Mouse (Mus musculus) MEL (cell line): ENCODE measurements at regions not wholly inside any gene's neighbourhood (a gene's known extent, or its start where the extent isn't known, plus 50 kb on each side); places are given as distances from the start of the nearest gene placed in this dataset.

Experiments
- DNase-seq: peaks from one replicate; pipeline ENCODE4 v3.0.0; 2011; ENCODE audit warnings: low read depth, low spot score
- H3K27ac ChIP-seq: 2 replicates; pipeline ENCODE4 v1.5.1; 2012; ENCODE audit warnings: low read depth, mild to moderate bottlenecking, control low read depth, low read length, moderate library complexity; ENCODE audit not compliant: control insufficient read depth
- H3K27me3 ChIP-seq, 2 experiments: fragments of 150-350 bp in 1 of 2; sonication (generic) in 1 of 2; 2 replicates each; pipeline ENCODE4 v1.6.1; 2012; ENCODE audit warnings: low read length in 2 of 2, mild to moderate bottlenecking in 2 of 2, improper control_type of control experiment in 1 of 2, moderate library complexity in 1 of 2; ENCODE audit not compliant: insufficient read depth in 2 of 2, control insufficient read depth in 1 of 2
- H3K36me3 ChIP-seq, 2 experiments: 2 replicates each; pipeline ENCODE4 v1.6.1; 2012 to 2014; ENCODE audit warnings: low read length in 2 of 2, improper control_type of control experiment in 1 of 2, inconsistent platforms in 1 of 2, mild to moderate bottlenecking in 1 of 2; ENCODE audit not compliant: insufficient read depth in 2 of 2, control insufficient read depth in 1 of 2
- H3K4me1 ChIP-seq, 2 experiments: fragments of 150-350 bp in 1 of 2; sonication (generic) in 1 of 2; 2 replicates each; pipeline ENCODE4 v1.6.1; 2012; ENCODE audit warnings: low read length in 2 of 2, improper control_type of control experiment in 1 of 2, mild to moderate bottlenecking in 1 of 2; ENCODE audit not compliant: insufficient read depth in 2 of 2, control insufficient read depth in 1 of 2
- H3K4me3 ChIP-seq, 2 experiments: fragments of 150-350 bp in 1 of 2; sonication (generic) in 1 of 2; 2 replicates each; pipeline ENCODE4 v1.5.1; 2012; ENCODE audit warnings: low read depth in 2 of 2, low read length in 2 of 2, mild to moderate bottlenecking in 2 of 2, moderate library complexity in 2 of 2, control low read depth in 1 of 2, improper control_type of control experiment in 1 of 2; ENCODE audit not compliant: control insufficient read depth in 1 of 2, insufficient read depth in 1 of 2
- H3K79me2 ChIP-seq: 2 replicates; pipeline ENCODE4 v1.6.1; 2012; ENCODE audit warnings: mild to moderate bottlenecking, low read length, moderate library complexity; ENCODE audit not compliant: control insufficient read depth, poor library complexity, insufficient read depth
- H3K9ac ChIP-seq: 2 replicates; pipeline ENCODE4 v1.6.1; 2012; ENCODE audit warnings: low read depth, mild to moderate bottlenecking, control low read depth, low read length, moderate library complexity; ENCODE audit not compliant: control insufficient read depth, poor library complexity, severe bottlenecking
- H3K9me3 ChIP-seq: fragments of 150-350 bp; sonication (generic); replicated peaks from 2 replicates; pipeline ENCODE4 v1.6.1; 2012; ENCODE audit warnings: mild to moderate bottlenecking, low read length, improper control_type of control experiment, moderate library complexity; ENCODE audit not compliant: insufficient read depth
- BHLHE40 ChIP-seq: IDR thresholded peaks from 2 replicates; pipeline ENCODE4 v1.6.1; 2012; ENCODE audit warnings: low read depth, mild to moderate bottlenecking, inconsistent platforms, low read length, improper control_type of control experiment, borderline replicate concordance
- CHD2 ChIP-seq: IDR thresholded peaks from 2 replicates; pipeline ENCODE4 v1.6.1; 2011; ENCODE audit warnings: low read length, improper control_type of control experiment
- CTCF ChIP-seq, 3 experiments: IDR thresholded peaks in 2 of 3; conservative IDR thresholded peaks in 1 of 3; 2 replicates each; pipeline ENCODE4 v1.5.1; 2011 to 2012; ENCODE audit warnings: low read length in 3 of 3, low read depth in 2 of 3, mild to moderate bottlenecking in 2 of 3, improper control_type of control experiment in 1 of 3, inconsistent platforms in 1 of 3, mixed read lengths in 1 of 3, moderate library complexity in 1 of 3; ENCODE audit not compliant: control insufficient read depth in 1 of 3, insufficient read depth in 1 of 3, poor library complexity in 1 of 3, severe bottlenecking in 1 of 3
- E2F4 ChIP-seq: IDR thresholded peaks from 2 replicates; pipeline ENCODE4 v1.6.1; 2011; ENCODE audit warnings: low read depth, low read length, improper control_type of control experiment, borderline replicate concordance
- EP300 ChIP-seq, 2 experiments: IDR thresholded peaks; 2 replicates each; pipeline ENCODE4 v1.6.1; 2011; ENCODE audit warnings: improper control_type of control experiment in 2 of 2, low read length in 2 of 2, low read depth in 1 of 2, mild to moderate bottlenecking in 1 of 2
- ETS1 ChIP-seq: IDR thresholded peaks from 2 replicates; pipeline ENCODE4 v1.6.1; 2012; ENCODE audit warnings: low read depth, mild to moderate bottlenecking, inconsistent platforms, low read length, improper control_type of control experiment, moderate library complexity
- GATA1 ChIP-seq: IDR thresholded peaks from 2 replicates; pipeline ENCODE4 v1.6.1; 2011; ENCODE audit warnings: low read depth, low read length, improper control_type of control experiment
- HCFC1 ChIP-seq: IDR thresholded peaks from 2 replicates; pipeline ENCODE4 v1.6.1; 2012; ENCODE audit warnings: low read depth, mild to moderate bottlenecking, inconsistent platforms, low read length, improper control_type of control experiment, moderate library complexity
- JUND ChIP-seq: IDR thresholded peaks from 2 replicates; pipeline ENCODE4 v1.6.1; 2011; ENCODE audit warnings: low read depth, mild to moderate bottlenecking, improper control_type of control experiment, low read length
- KAT2A ChIP-seq: conservative IDR thresholded peaks from 2 replicates; pipeline ENCODE4 v1.6.1; 2012; ENCODE audit warnings: low read depth, low read length, improper control_type of control experiment, inconsistent platforms
- MAFK ChIP-seq: IDR thresholded peaks from 2 replicates; pipeline ENCODE4 v1.6.1; 2011; ENCODE audit warnings: low read depth, mild to moderate bottlenecking, low read length, improper control_type of control experiment, borderline replicate concordance
- MAZ ChIP-seq: IDR thresholded peaks from 2 replicates; pipeline ENCODE4 v1.6.1; 2012; ENCODE audit warnings: low read depth, mild to moderate bottlenecking, inconsistent platforms, low read length, improper control_type of control experiment
- MEF2A ChIP-seq: IDR thresholded peaks from 2 replicates; pipeline ENCODE4 v1.6.1; 2014; ENCODE audit warnings: low read depth, mild to moderate bottlenecking, inconsistent platforms, low read length, improper control_type of control experiment; ENCODE audit not compliant: poor library complexity, insufficient replicate concordance, severe bottlenecking; ENCODE audit errors: extremely low read depth
- MXI1 ChIP-seq: IDR thresholded peaks from 2 replicates; pipeline ENCODE4 v1.6.1; 2011; ENCODE audit warnings: mild to moderate bottlenecking, low read depth, low read length, improper control_type of control experiment
- MYB ChIP-seq: IDR thresholded peaks from 2 replicates; pipeline ENCODE4 v1.6.1; 2011; ENCODE audit warnings: mild to moderate bottlenecking, low read depth, low read length, improper control_type of control experiment
- NELFE ChIP-seq: IDR thresholded peaks from 2 replicates; pipeline ENCODE4 v1.6.1; 2011; ENCODE audit warnings: low read depth, low read length, improper control_type of control experiment
- NRF1 ChIP-seq: IDR thresholded peaks from 2 replicates; pipeline ENCODE4 v1.6.1; 2014; ENCODE audit warnings: low read depth, mild to moderate bottlenecking, inconsistent platforms, low read length, improper control_type of control experiment, moderate library complexity; ENCODE audit not compliant: poor library complexity, insufficient read depth, severe bottlenecking
- POLR2AphosphoS5 ChIP-seq: IDR thresholded peaks from 2 replicates; pipeline ENCODE4 v1.6.1; 2012; ENCODE audit warnings: low read depth, borderline replicate concordance, mild to moderate bottlenecking, inconsistent platforms, low read length, moderate library complexity, mixed read lengths
- RAD21 ChIP-seq: IDR thresholded peaks from 2 replicates; pipeline ENCODE4 v1.6.1; 2011; ENCODE audit warnings: mild to moderate bottlenecking, low read depth, low read length, improper control_type of control experiment
- RCOR1 ChIP-seq: IDR thresholded peaks from 2 replicates; pipeline ENCODE4 v1.6.1; 2012; ENCODE audit warnings: low read depth, mild to moderate bottlenecking, inconsistent platforms, low read length, improper control_type of control experiment
- SIN3A ChIP-seq: IDR thresholded peaks from 2 replicates; pipeline ENCODE4 v1.6.1; 2012; ENCODE audit warnings: low read length, improper control_type of control experiment, inconsistent platforms
- SMC3 ChIP-seq: IDR thresholded peaks from 2 replicates; pipeline ENCODE4 v1.6.1; 2011; ENCODE audit warnings: low read depth, low read length, improper control_type of control experiment
- TAL1 ChIP-seq: IDR thresholded peaks from 2 replicates; pipeline ENCODE4 v1.6.1; 2012; ENCODE audit warnings: mild to moderate bottlenecking, inconsistent platforms, low read length, moderate library complexity, mixed read lengths
- TBP ChIP-seq: IDR thresholded peaks from 2 replicates; pipeline ENCODE4 v1.8.0; 2011; ENCODE audit warnings: low read depth, low read length, improper control_type of control experiment
- TCF12 ChIP-seq: IDR thresholded peaks from 2 replicates; pipeline ENCODE4 v1.6.1; 2014; ENCODE audit warnings: low read depth, mild to moderate bottlenecking, inconsistent platforms, low read length, improper control_type of control experiment, moderate library complexity
- USF1 ChIP-seq: IDR thresholded peaks from 2 replicates; pipeline ENCODE4 v1.6.1; 2014; ENCODE audit warnings: low read depth, mild to moderate bottlenecking, inconsistent platforms, low read length, improper control_type of control experiment, moderate library complexity
- ZKSCAN1 ChIP-seq: IDR thresholded peaks from 2 replicates; pipeline ENCODE4 v1.6.1; 2012; ENCODE audit warnings: low read depth, mild to moderate bottlenecking, inconsistent platforms, low read length, improper control_type of control experiment, moderate library complexity
- ZMIZ1 ChIP-seq: IDR thresholded peaks from 2 replicates; pipeline ENCODE4 v1.6.1; 2012; ENCODE audit warnings: low read depth, mild to moderate bottlenecking, inconsistent platforms, low read length, improper control_type of control experiment, moderate library complexity

GRCm38 (mm10) chr2:166250571-166250970 lies 95.1 kb upstream of the Sulf2 start:
- H3K27me3 ChIP-seq = no peaks in the 10 kb centered on the region
- TF ChIP-seq ZKSCAN1 = no peak
- no peak for TF ChIP-seq TAL1
- TF ChIP-seq CTCF (IDR thresholded peaks at IDR 0.05 in 2 of 3, conservative IDR thresholded peaks at IDR 0.05 in 1 of 3; ENCODE audit: control insufficient read depth in 1 of 3, insufficient read depth in 1 of 3, low read depth in 2 of 3, low read length in 3 of 3, poor library complexity in 1 of 3, severe bottlenecking in 1 of 3) = no peak
- no peak for TF ChIP-seq ETS1
- no peak for TF ChIP-seq TCF12
- TF ChIP-seq RAD21 = no peak
- no peak for TF ChIP-seq MAFK
- no peak for TF ChIP-seq RCOR1
- TF ChIP-seq USF1 = no peak
- TF ChIP-seq TBP = no peak
- no peak for TF ChIP-seq BHLHE40
- TF ChIP-seq JUND = no peak
- no peak for TF ChIP-seq POLR2AphosphoS5
- no peak for TF ChIP-seq ZMIZ1
- TF ChIP-seq, all 39 proteins: peak for 0
- Histone ChIP-seq H3K27ac (no peak overlapping the region), H3K9ac (no peak overlapping the region), H3K79me2 (no peaks in the 10 kb centered on the region), H3K4me1 (no peaks in the 10 kb centered on the region), H3K9me3 (no peaks in the 10 kb centered on the region), H3K4me3 (no peak overlapping the region), H3K36me3 (no peaks in the 10 kb centered on the region)
- DNase-seq = no peak

- H3K4me3 ChIP-seq = no peak overlapping the region
- no peak overlapping the region for H3K27ac ChIP-seq
- no peaks in the 10 kb centered on the region for H3K9me3 ChIP-seq
- H3K4me1 ChIP-seq = no peaks in the 10 kb centered on the region
- H3K79me2 ChIP-seq = no peaks in the 10 kb centered on the region
- no peak overlapping the region for H3K9ac ChIP-seq
- TF ChIP-seq NELFE = no peak
- TF ChIP-seq MXI1 = no peak
- no peak for TF ChIP-seq TBP
- no peak for TF ChIP-seq E2F4
- no peak for TF ChIP-seq SIN3A
- TF ChIP-seq GATA1 = no peak
- TF ChIP-seq MEF2A = no peak
- TF ChIP-seq POLR2AphosphoS5 = no peak
- no peak for TF ChIP-seq EP300 (IDR thresholded peaks at IDR 0.05; ENCODE audit: low read depth in 1 of 2, low read length in 2 of 2)
- no peak for TF ChIP-seq ZKSCAN1
- TF ChIP-seq MAZ = no peak
- TF ChIP-seq HCFC1 = no peak
- TF ChIP-seq MYB = no peak
- no peak for TF ChIP-seq SMC3
- no peak for TF ChIP-seq KAT2A
- TF ChIP-seq NRF1 = no peak
- no peak for TF ChIP-seq RCOR1
- no peak for TF ChIP-seq CHD2
- no peak for TF ChIP-seq TAL1
- TF ChIP-seq CTCF (IDR thresholded peaks at IDR 0.05 in 2 of 3, conservative IDR thresholded peaks at IDR 0.05 in 1 of 3; ENCODE audit: control insufficient read depth in 1 of 3, insufficient read depth in 1 of 3, low read depth in 2 of 3, low read length in 3 of 3, poor library complexity in 1 of 3, severe bottlenecking in 1 of 3) = no peak
- H3K36me3 ChIP-seq = no peaks in the 10 kb centered on the region
- H3K27me3 ChIP-seq = no peaks in the 10 kb centered on the region
- no peak for DNase-seq
Measured at GRCm38 (mm10) chr2:166249338-166249950, 94.0 kb upstream of the Sulf2 start.
